Mouse (Mus musculus) bone marrow macrophage, adult 2 months (primary cell): ENCODE results near the gene Uba7. TPM values are rescaled to one million over a fixed set of nuclear protein-coding genes. Genes with fewer than 3 reads are reported as not detected.
A peak's percentile ranks its signal among the peaks of the same experiment; 100 is the strongest.

Experiments used
- H3K27ac ChIP-seq: 2 replicates; pipeline ENCODE4 v1.5.1; 2012; ENCODE audit warnings: low read depth, low read length; ENCODE audit not compliant: insufficient read depth
- H3K4me1 ChIP-seq: 2 replicates; pipeline ENCODE4 v1.6.1; 2012; ENCODE audit warnings: low read length; ENCODE audit not compliant: control insufficient read depth, insufficient read depth
- H3K4me3 ChIP-seq: 2 replicates; pipeline ENCODE4 v1.5.1; 2012; ENCODE audit warnings: mild to moderate bottlenecking, low read length, moderate library complexity; ENCODE audit not compliant: insufficient read depth
- CTCF ChIP-seq: IDR thresholded peaks from 2 replicates; pipeline ENCODE4 v1.5.1; 2012; ENCODE audit warnings: low read depth, mild to moderate bottlenecking, low read length, moderate library complexity
- POLR2A ChIP-seq: IDR thresholded peaks from 2 replicates; pipeline ENCODE4 v1.6.1; 2012; ENCODE audit warnings: mild to moderate bottlenecking, low read depth, low read length, borderline replicate concordance
- polyA plus RNA-seq: library from polyadenylated mRNA; stranded (reverse); fragments of >200 nt; gene quantifications from 2 replicates; pipeline ENCODE4 v1.2.4, GENCODE M21; 2012; ENCODE audit not compliant: missing spikeins, insufficient read depth, insufficient read length

Uba7 gene
- polyA plus RNA-seq, 1 experiment = 157 TPM

GRCm38 (mm10) chr9:107974491-107975171 lies 674 bp upstream of the Uba7 start:
- Histone ChIP-seq H3K27ac (peak overlapping the region; percentile 60), H3K4me1 (peaks cover 29% of the 10 kb centered on the region), H3K4me3 (peak overlapping the region; percentile 6; the same call in 1 of the 2 replicates)
- no peak for TF ChIP-seq CTCF
- TF ChIP-seq POLR2A = no peak

- peaks cover 46% of the 10 kb centered on the region for H3K4me1 ChIP-seq
- H3K4me3 ChIP-seq = no peak overlapping the region
- no peak overlapping the region for H3K27ac ChIP-seq
- TF ChIP-seq POLR2A (no peak), CTCF (no peak)
Observed at GRCm38 (mm10) chr9:107978815-107979214, 3.5 kb downstream of the Uba7 start.

GRCm38 (mm10) chr9:107981684-107982605 lies 6.6 kb downstream of the Uba7 start:
- Histone ChIP-seq H3K4me3 (peak overlapping the region; percentile 5), H3K4me1 (peaks cover 43% of the 10 kb centered on the region), H3K27ac (peak overlapping the region; percentile 89)
- TF ChIP-seq POLR2A (no peak), CTCF (no peak)

GRCm38 (mm10) chr9:107982681-107983346 lies 7.5 kb downstream of the Uba7 start, which contains the start of gene Gm20661:
Gene Gm20661, plus strand, starts transcription at chr9:107983058.
- peak within 1 kb of the TSS; percentile 89 for H3K27ac ChIP-seq
- H3K4me1 ChIP-seq = peaks cover 50% of the 10 kb centered on the region
- TF ChIP-seq CTCF = no peak
- no peak for TF ChIP-seq POLR2A
- peak within 1 kb of the TSS; percentile 86 for H3K4me3 ChIP-seq

- H3K4me1 ChIP-seq = peaks cover 50% of the 10 kb centered on the region
Observed at GRCm38 (mm10) chr9:107983421-107983890, 8.2 kb downstream of the Uba7 start.

GRCm38 (mm10) chr9:107984052-107984753 lies 8.9 kb downstream of the Uba7 start:
- Histone ChIP-seq H3K4me1 (peaks cover 50% of the 10 kb centered on the region), H3K27ac (peak overlapping the region; percentile 89), H3K4me3 (peak overlapping the region; percentile 86)
- TF ChIP-seq POLR2A (no peak), CTCF (no peak)

More at GRCm38 (mm10) chr9:107983421-107983890, 8.2 kb downstream of the Uba7 start:
- Histone ChIP-seq H3K27ac (peak overlapping the region; percentile 89), H3K4me3 (peak overlapping the region; percentile 86)
- TF ChIP-seq CTCF (no peak), POLR2A (no peak)

GRCm38 (mm10) chr9:107984754-107985055 lies 9.4 kb downstream of the Uba7 start:
- Histone ChIP-seq H3K4me3 (peak overlapping the region; percentile 86), H3K4me1 (peaks cover 47% of the 10 kb centered on the region), H3K27ac (peak overlapping the region; percentile 89)
- no peak for TF ChIP-seq CTCF
- no peak for TF ChIP-seq POLR2A

GRCm38 (mm10) chr9:107985131-107986119 lies 10.1 kb downstream of the Uba7 start, which contains the start of gene Inka1:
Gene Inka1, minus strand, starts transcription at chr9:107985879.
- Histone ChIP-seq H3K27ac (peak within 1 kb of the TSS; percentile 89), H3K4me1 (peaks cover 43% of the 10 kb centered on the region), H3K4me3 (peak within 1 kb of the TSS; percentile 86)
- TF ChIP-seq CTCF = no peak
- no peak for TF ChIP-seq POLR2A
